Mouse (Mus musculus) small intestine, adult 2 months (tissue): ENCODE results near the gene Asic2.

Experiments used
- CTCF ChIP-seq: fragments of 200-500 bp; IDR thresholded peaks from 2 replicates; pipeline ENCODE4 v1.5.1; 2012; ENCODE audit warnings: low read depth, mild to moderate bottlenecking, control low read depth, inconsistent platforms, low read length, moderate library complexity, mixed read lengths; ENCODE audit not compliant: insufficient replicate concordance, insufficient read length; ENCODE audit errors: extremely low read depth
- POLR2A ChIP-seq: fragments of 200-500 bp; IDR thresholded peaks from 2 replicates; pipeline ENCODE4 v1.6.1; 2012; ENCODE audit warnings: low read depth, mild to moderate bottlenecking, control low read depth, inconsistent platforms, low read length, moderate library complexity

GRCm38 (mm10) chr11:81032151-81032550 is 936.1 kb downstream of the Asic2 start:
- TF ChIP-seq CTCF (no peak), POLR2A (no peak)
